ENCODE assay signal across 14 mouse cellular contexts in the genomic region with DNA sequence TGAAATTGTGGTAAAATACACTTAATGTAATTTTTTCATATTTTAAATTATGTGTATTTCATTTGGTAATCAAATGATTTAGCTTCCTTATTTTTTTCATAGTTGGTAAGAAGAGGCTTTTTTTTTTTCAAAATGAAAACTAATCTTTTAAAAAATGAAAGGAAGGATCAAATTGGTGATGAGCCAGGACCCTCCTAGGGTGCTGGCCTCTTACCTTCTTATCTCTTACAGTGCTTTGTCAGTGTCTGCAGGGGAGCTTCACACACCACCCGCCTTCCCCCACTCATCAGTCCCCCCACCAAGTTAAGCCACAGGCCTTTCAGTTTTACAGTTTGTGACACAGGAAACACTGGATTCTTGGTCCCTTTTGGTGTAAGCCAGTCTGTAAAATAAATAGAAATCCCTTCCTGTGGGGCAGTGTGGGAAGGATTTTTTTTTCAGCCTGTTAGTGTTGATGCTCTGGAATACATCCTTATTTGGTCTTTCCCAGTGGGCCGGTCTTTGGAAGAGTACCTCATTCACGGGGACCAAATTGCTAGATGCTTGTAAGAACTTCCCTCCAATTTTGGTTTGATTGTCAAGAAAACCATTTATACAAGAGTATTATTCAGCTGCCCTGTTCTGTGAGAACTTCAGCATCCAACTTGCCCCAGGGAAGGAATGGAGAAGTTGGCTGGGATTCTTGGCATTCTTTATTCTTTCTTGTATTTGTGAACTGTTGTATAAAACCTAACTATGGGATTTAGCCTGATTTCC.
DNase-seq lines count a peak whose midpoint lies in the region; ATAC-seq and TF ChIP-seq lines count a peak whose summit lies in the region.
"Had no signal": no experiment of that assay in that cellular context is flagged by ENCODE, and none has a peak within 500 bp of the region (broad histone marks: within the 10 kb centered on the region; RNA-seq: fewer than 3 reads in every experiment).

No protein-coding gene starts in this region.

- H3K9me3 ChIP-seq in forebrain, embryonic 15.5 days: no peaks in the 10 kb centered on the region
- no peaks in the 10 kb centered on the region for H3K9me3 ChIP-seq in forebrain, embryonic 10.5 days
- no peaks in the 10 kb centered on the region for H3K9me3 ChIP-seq in lung, embryonic 15.5 days
- no peaks in the 10 kb centered on the region for H3K9me3 ChIP-seq in lung, postnatal 0 days (ENCODE audit: low read length)
- H3K9me3 ChIP-seq in limb, embryonic 13.5 days: no peaks in the 10 kb centered on the region
- no peaks in the 10 kb centered on the region for H3K9me3 ChIP-seq in midbrain, embryonic 14.5 days (ENCODE audit: control insufficient read depth, low read length)

- peak; percentile 38; the same call in 1 of the 2 replicates for ATAC-seq in forebrain, embryonic 15.5 days (replicated peaks)
- no peak for ATAC-seq in lung, embryonic 15.5 days (ENCODE audit: borderline replicate concordance, extremely low read depth, low FRiP score, low TSS enrichment)
- ATAC-seq in lung, postnatal 0 days: no peak
- no peak for ATAC-seq in limb, embryonic 13.5 days (ENCODE audit: low FRiP score, low read depth)
- no peak for ATAC-seq in midbrain, embryonic 14.5 days (ENCODE audit: low FRiP score, low TSS enrichment)

- H3K27ac ChIP-seq in forebrain, embryonic 15.5 days (replicated peaks): peak overlapping the region; percentile 67
- H3K27ac ChIP-seq in forebrain, embryonic 10.5 days: no peak overlapping the region
- peak overlapping the region; percentile 60; the same call in 1 of the 2 replicates for H3K27ac ChIP-seq in lung, embryonic 15.5 days
- H3K27ac ChIP-seq in lung, postnatal 0 days (ENCODE audit: low read length): no peak overlapping the region
- H3K27ac ChIP-seq in limb, embryonic 13.5 days: peak overlapping the region; percentile 63; the same call in 1 of the 2 replicates
- no peak overlapping the region for H3K27ac ChIP-seq in midbrain, embryonic 14.5 days (replicated peaks; ENCODE audit: low read depth, low read length)
- H3K27ac ChIP-seq in thymus, adult 2 months (ENCODE audit: control insufficient read depth, insufficient read depth, low read length): no peak overlapping the region

- no peak for TF ChIP-seq POLR2A in brain, embryonic 14.5 days (IDR thresholded peaks at IDR 0.05; ENCODE audit: borderline replicate concordance, extremely low read depth, insufficient read depth, insufficient read length, poor library complexity, severe bottlenecking)
- no peak for TF ChIP-seq POLR2A in thymus, adult 2 months (IDR thresholded peaks at IDR 0.05; ENCODE audit: control insufficient read depth, extremely low read depth, insufficient read depth, low read length, poor library complexity)

- no peaks in the 10 kb centered on the region for H3K4me1 ChIP-seq in forebrain, embryonic 15.5 days
- 0 out of 2 replicates have a peak, but pooled peaks cover 4% of the 10 kb centered on the region for H3K4me1 ChIP-seq in forebrain, embryonic 10.5 days
- H3K4me1 ChIP-seq in lung, embryonic 15.5 days: peaks cover 4% of the 10 kb centered on the region; the same call in 1 of the 2 replicates
- no peaks in the 10 kb centered on the region for H3K4me1 ChIP-seq in lung, postnatal 0 days (ENCODE audit: insufficient read depth, low read depth, low read length)
- H3K4me1 ChIP-seq in limb, embryonic 13.5 days: peaks cover 4% of the 10 kb centered on the region; the same call in 1 of the 2 replicates
- H3K4me1 ChIP-seq in midbrain, embryonic 14.5 days (ENCODE audit: control insufficient read depth, insufficient read depth, low read length): peaks cover 5% of the 10 kb centered on the region; the same call in 1 of the 2 replicates
- H3K4me1 ChIP-seq in thymus, adult 2 months (replicated peaks; ENCODE audit: control insufficient read depth, insufficient read depth, low read length): no peaks in the 10 kb centered on the region

- no peak for TF ChIP-seq EP300 in lung, postnatal 0 days (IDR thresholded peaks at IDR 0.05)

- no peak for DNase-seq in forebrain, embryonic 10.5 days (ENCODE audit: extremely low spot score, low spot score)
- no peak for DNase-seq in lung, postnatal 0 days (ENCODE audit: low spot score)
- peak; percentile 79 for DNase-seq in brain, embryonic 14.5 days (ENCODE audit: low read depth)
- DNase-seq in midbrain, embryonic 14.5 days: no peak
- DNase-seq in thymus, adult 2 months: no peak
- DNase-seq: cerebellum, adult 9-10 months; heart, adult 11 months; heart, postnatal 36 days; kidney, postnatal 10 days; lung, adult 18-20 months had no signal

- no peak overlapping the region for H3K9ac ChIP-seq in forebrain, embryonic 15.5 days (replicated peaks)
- H3K9ac ChIP-seq in lung, embryonic 15.5 days: no peak overlapping the region
- no peak overlapping the region for H3K9ac ChIP-seq in lung, postnatal 0 days (replicated peaks; ENCODE audit: low read depth)
- H3K9ac ChIP-seq in limb, embryonic 13.5 days: no peak overlapping the region
- H3K9ac ChIP-seq in midbrain, embryonic 14.5 days (replicated peaks; ENCODE audit: low read length): no peak overlapping the region

- H3K27me3 ChIP-seq in forebrain, embryonic 15.5 days: no peaks in the 10 kb centered on the region
- no peaks in the 10 kb centered on the region for H3K27me3 ChIP-seq in forebrain, embryonic 10.5 days (ENCODE audit: poor library complexity, severe bottlenecking)
- H3K27me3 ChIP-seq in lung, embryonic 15.5 days: no peaks in the 10 kb centered on the region
- no peaks in the 10 kb centered on the region for H3K27me3 ChIP-seq in lung, postnatal 0 days (replicated peaks; ENCODE audit: insufficient read depth, low read length)
- no peaks in the 10 kb centered on the region for H3K27me3 ChIP-seq in limb, embryonic 13.5 days
- no peaks in the 10 kb centered on the region for H3K27me3 ChIP-seq in midbrain, embryonic 14.5 days (ENCODE audit: control insufficient read depth, insufficient read depth, low read length)
- H3K27me3 ChIP-seq in thymus, adult 2 months (ENCODE audit: control insufficient read depth, insufficient read depth, low read length): no peaks in the 10 kb centered on the region

- H3K4me3 ChIP-seq in forebrain, embryonic 15.5 days: no peak overlapping the region
- no peak overlapping the region for H3K4me3 ChIP-seq in forebrain, embryonic 10.5 days
- no peak overlapping the region for H3K4me3 ChIP-seq in lung, embryonic 15.5 days
- H3K4me3 ChIP-seq in lung, postnatal 0 days (ENCODE audit: low read depth, low read length): no peak overlapping the region
- no peak overlapping the region for H3K4me3 ChIP-seq in limb, embryonic 13.5 days
- no peak overlapping the region for H3K4me3 ChIP-seq in midbrain, embryonic 14.5 days (replicated peaks; ENCODE audit: low read depth, low read length)
- no peak overlapping the region for H3K4me3 ChIP-seq in thymus, adult 2 months (ENCODE audit: control insufficient read depth, insufficient read depth, low read length)

- 33% methylated on average over 3 of the region's 3 CpGs for WGBS in forebrain, embryonic 15.5 days
- 27% methylated on average over 3 of the region's 3 CpGs for WGBS in forebrain, embryonic 10.5 days
- WGBS in lung, embryonic 15.5 days: 40% methylated on average over 3 of the region's 3 CpGs
- 42% methylated on average over 3 of the region's 3 CpGs for WGBS in lung, postnatal 0 days
- 35% methylated on average over 3 of the region's 3 CpGs for WGBS in limb, embryonic 13.5 days
- WGBS in midbrain, embryonic 14.5 days: 33% methylated on average over 3 of the region's 3 CpGs
- WGBS in thymus, adult 2 months: 84% methylated on average over 3 of the region's 3 CpGs

- no peak overlapping the region for H3K4me2 ChIP-seq in forebrain, embryonic 15.5 days (replicated peaks)
- H3K4me2 ChIP-seq in lung, embryonic 15.5 days: no peak overlapping the region
- no peak overlapping the region for H3K4me2 ChIP-seq in lung, postnatal 0 days (replicated peaks; ENCODE audit: low read depth, low read length)
- no peak overlapping the region for H3K4me2 ChIP-seq in limb, embryonic 13.5 days (replicated peaks)
- H3K4me2 ChIP-seq in midbrain, embryonic 14.5 days (ENCODE audit: low read length): no peak overlapping the region
- H3K4me2 ChIP-seq: midbrain, embryonic 11.5 days had no signal

- no peak for TF ChIP-seq CTCF in lung, postnatal 0 days (IDR thresholded peaks at IDR 0.05)
- TF ChIP-seq CTCF in brain, embryonic 14.5 days (IDR thresholded peaks at IDR 0.05; ENCODE audit: borderline replicate concordance, extremely low read depth, insufficient read depth, insufficient read length): no peak
- no peak for TF ChIP-seq CTCF in thymus, adult 2 months (IDR thresholded peaks at IDR 0.05; ENCODE audit: borderline replicate concordance, control insufficient read depth, extremely low read depth, insufficient read depth, low read length, poor library complexity)

- H3K36me3 ChIP-seq in forebrain, embryonic 15.5 days: no peaks in the 10 kb centered on the region
- H3K36me3 ChIP-seq in forebrain, embryonic 10.5 days (replicated peaks): peaks cover 20% of the 10 kb centered on the region; the same call in 1 of the 2 replicates
- H3K36me3 ChIP-seq in lung, embryonic 15.5 days: peaks cover 7% of the 10 kb centered on the region; the same call in 1 of the 2 replicates
- no peaks in the 10 kb centered on the region for H3K36me3 ChIP-seq in lung, postnatal 0 days (ENCODE audit: insufficient read depth, low read length)
- H3K36me3 ChIP-seq in limb, embryonic 13.5 days: peaks cover 7% of the 10 kb centered on the region
- H3K36me3 ChIP-seq in midbrain, embryonic 14.5 days (ENCODE audit: control insufficient read depth, insufficient read depth, low read length): peaks cover 3% of the 10 kb centered on the region; the same call in 1 of the 2 replicates
- H3K36me3 ChIP-seq in thymus, adult 2 months (ENCODE audit: control insufficient read depth, insufficient read depth, low read length): no peaks in the 10 kb centered on the region

Comparison
In these comparisons a context has a peak if more than half of its experiments do, and no peak if none do; other contexts are left out.
1. H3K27ac ChIP-seq: peak in forebrain, embryonic 15.5 days (single experiment), lung, embryonic 15.5 days (single experiment) and limb, embryonic 13.5 days (single experiment); none in forebrain, embryonic 10.5 days (single experiment), lung, postnatal 0 days (single experiment), midbrain, embryonic 14.5 days (single experiment) and thymus, adult 2 months (single experiment).